Mouse (Mus musculus) lung, postnatal 25 days (tissue): ENCODE measurements around the gene Zfp740.

Experiments used
- DNase-seq: peaks from one replicate; pipeline ENCODE4 v3.0.0; 2022; ENCODE audit warnings: low spot score

Gene Zfp740

GRCm38 (mm10) chr15:102192271-102192812, 10.7 kb upstream of the Zfp740 start:
- no peak for DNase-seq

GRCm38 (mm10) chr15:102192820-102193386, 10.1 kb upstream of the Zfp740 start:
- DNase-seq = no peak

GRCm38 (mm10) chr15:102193652-102194051, 9.4 kb upstream of the Zfp740 start:
- no peak for DNase-seq

- DNase-seq = no peak
Measured at GRCm38 (mm10) chr15:102194439-102194838, 8.6 kb upstream of the Zfp740 start.

GRCm38 (mm10) chr15:102195373-102195772, 7.7 kb upstream of the Zfp740 start:
- DNase-seq = no peak

- peak; percentile 62 for DNase-seq
Measured at GRCm38 (mm10) chr15:102198841-102199240, 4.2 kb upstream of the Zfp740 start.

GRCm38 (mm10) chr15:102203835-102204381, 859 bp downstream of the Zfp740 start:
- DNase-seq = peak; percentile 46

- no peak for DNase-seq
Measured at GRCm38 (mm10) chr15:102204674-102205505, 1.8 kb downstream of the Zfp740 start, which contains the start of gene Csad. Csad (minus strand) TSS chr15:102204724.

- no peak for DNase-seq
Measured at GRCm38 (mm10) chr15:102205779-102206178, 2.7 kb downstream of the Zfp740 start.

- DNase-seq = no peak
Measured at GRCm38 (mm10) chr15:102207351-102207750, 4.3 kb downstream of the Zfp740 start.

GRCm38 (mm10) chr15:102208092-102208561, 5.1 kb downstream of the Zfp740 start:
- no peak for DNase-seq

- DNase-seq = no peak
Measured at GRCm38 (mm10) chr15:102209114-102209513, 6.1 kb downstream of the Zfp740 start.

- no peak for DNase-seq
Measured at GRCm38 (mm10) chr15:102210816-102211215, 7.8 kb downstream of the Zfp740 start.

GRCm38 (mm10) chr15:102211895-102212294, 8.8 kb downstream of the Zfp740 start:
- DNase-seq = no peak

- DNase-seq = no peak
Measured at GRCm38 (mm10) chr15:102214132-102214531, 11.1 kb downstream of the Zfp740 start.

GRCm38 (mm10) chr15:102215624-102216023, 12.6 kb downstream of the Zfp740 start:
- DNase-seq = no peak

- DNase-seq = no peak
Measured at GRCm38 (mm10) chr15:102216459-102217228, 13.6 kb downstream of the Zfp740 start.

GRCm38 (mm10) chr15:102217325-102217724, 14.3 kb downstream of the Zfp740 start:
- DNase-seq = no peak

GRCm38 (mm10) chr15:102222386-102222785, 19.3 kb downstream of the Zfp740 start:
- no peak for DNase-seq

- DNase-seq = peak; percentile 86
Measured at GRCm38 (mm10) chr15:102224186-102224991, 21.3 kb downstream of the Zfp740 start.

GRCm38 (mm10) chr15:102224992-102225617, 22.1 kb downstream of the Zfp740 start:
- DNase-seq = no peak
